Mouse (Mus musculus): ENCODE results near the gene Adgrv1. TPM values are rescaled to one million over a fixed set of nuclear protein-coding genes. Genes with fewer than 3 reads are reported as not detected.

Adgrv1 gene
- total and polyA plus RNA-seq, 2 experiments from 2014 or later = 3.9 to 13.2 TPM

DNA sequence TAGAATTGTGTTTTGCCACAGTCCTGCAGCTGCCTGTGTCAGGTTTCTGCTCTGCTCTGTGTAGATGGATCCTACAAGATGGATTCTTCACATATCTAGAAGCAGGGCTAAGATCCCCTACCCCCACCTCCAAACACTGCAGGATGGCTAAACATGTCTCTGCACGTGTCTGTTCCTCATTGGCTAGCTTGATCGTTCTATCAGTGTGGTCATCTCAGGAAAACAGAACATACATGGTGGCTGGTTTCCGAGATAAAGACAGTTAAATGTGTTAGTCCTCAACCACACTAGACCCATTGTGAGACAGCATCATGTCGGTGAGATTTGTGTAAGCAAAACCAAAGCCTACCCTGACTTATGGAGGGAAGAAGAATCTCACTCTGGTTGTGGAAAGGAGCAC, 456.1 kb downstream of the Adgrv1 start:
- Histone ChIP-seq H3K27me3 (ENCODE audit: insufficient read depth, low read length) (no peaks in the 10 kb centered on the region), H3K9ac (replicated peaks; ENCODE audit: low read length, poor library complexity, severe bottlenecking) (no peak overlapping the region), H3K4me1 (ENCODE audit: insufficient read depth, low read length) (no peaks in the 10 kb centered on the region), H3K9me3 (ENCODE audit: low read length) (no peaks in the 10 kb centered on the region), H3K36me3 (ENCODE audit: insufficient read depth, low read length) (no peaks in the 10 kb centered on the region), H3K27ac (ENCODE audit: low read depth, low read length) (no peak overlapping the region), H3K4me3 (ENCODE audit: low read depth, low read length) (no peak overlapping the region), H3K4me2 (ENCODE audit: low read depth, low read length, poor library complexity, severe bottlenecking) (no peak overlapping the region)
- 94% methylated on average over 4 of the region's 4 CpGs for WGBS
- DNase-seq (ENCODE audit: low spot score) = no peak
- no peak for ATAC-seq (ENCODE audit: low FRiP score)
- no peak for TF ChIP-seq CTCF (IDR thresholded peaks at IDR 0.05)

DNA sequence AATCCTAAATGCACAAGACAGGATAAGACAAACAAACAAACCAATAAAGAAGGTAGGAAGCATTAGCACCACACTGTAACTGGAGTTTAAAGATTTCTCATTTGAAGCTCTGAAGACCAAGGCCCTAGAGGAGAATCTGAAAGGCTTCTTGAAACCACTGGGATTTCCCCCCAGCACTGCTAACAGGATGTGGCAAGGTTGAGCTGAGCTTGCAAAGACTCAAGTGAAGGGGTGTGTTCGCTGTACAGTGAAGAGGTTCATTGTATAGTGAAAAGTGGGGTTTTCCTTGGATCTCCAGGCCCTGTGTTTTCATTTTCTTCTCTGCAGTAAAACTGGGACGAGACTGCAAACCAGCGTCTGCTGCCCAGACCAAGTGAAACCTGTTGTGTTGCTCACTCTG, 456.9 kb downstream of the Adgrv1 start:
- no peak overlapping the region for H3K27ac ChIP-seq (ENCODE audit: low read depth, low read length)
- H3K27me3 ChIP-seq (ENCODE audit: insufficient read depth, low read length) = no peaks in the 10 kb centered on the region
- H3K9ac ChIP-seq (replicated peaks; ENCODE audit: low read length, poor library complexity, severe bottlenecking) = no peak overlapping the region
- WGBS = 85% methylated on average over 3 of the region's 3 CpGs
- no peaks in the 10 kb centered on the region for H3K4me1 ChIP-seq (ENCODE audit: insufficient read depth, low read length)
- DNase-seq (ENCODE audit: low spot score) (no peak), ATAC-seq (ENCODE audit: low FRiP score) (no peak)
- no peaks in the 10 kb centered on the region for H3K36me3 ChIP-seq (ENCODE audit: insufficient read depth, low read length)
- no peak for TF ChIP-seq CTCF (IDR thresholded peaks at IDR 0.05)
- H3K4me2 ChIP-seq (ENCODE audit: low read depth, low read length, poor library complexity, severe bottlenecking) = no peak overlapping the region
- no peak overlapping the region for H3K4me3 ChIP-seq (ENCODE audit: low read depth, low read length)
- no peaks in the 10 kb centered on the region for H3K9me3 ChIP-seq (ENCODE audit: low read length)

DNA sequence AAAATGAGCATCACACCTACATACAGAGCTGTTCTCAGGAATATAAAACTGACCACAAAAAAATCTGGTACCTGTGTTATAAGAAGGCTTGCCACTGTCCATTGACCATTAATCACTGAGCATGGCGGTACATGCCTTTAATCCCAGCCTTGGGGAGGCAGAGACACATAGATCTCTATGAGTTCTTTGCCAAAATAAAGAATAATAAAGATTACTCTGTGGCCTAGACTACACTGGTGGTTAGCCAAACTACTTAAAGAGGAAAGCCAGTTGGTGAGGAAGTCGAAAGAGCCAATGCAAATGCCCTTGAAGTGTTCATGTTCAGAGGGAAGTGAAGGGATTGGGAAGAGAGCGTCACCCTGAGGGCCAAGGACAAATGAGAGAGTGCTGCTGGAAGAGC, 461.8 kb downstream of the Adgrv1 start:
- Histone ChIP-seq H3K9ac (replicated peaks; ENCODE audit: low read length, poor library complexity, severe bottlenecking) (no peak overlapping the region), H3K4me2 (ENCODE audit: low read depth, low read length, poor library complexity, severe bottlenecking) (no peak overlapping the region), H3K9me3 (ENCODE audit: low read length) (no peaks in the 10 kb centered on the region), H3K4me1 (ENCODE audit: insufficient read depth, low read length) (no peaks in the 10 kb centered on the region), H3K36me3 (ENCODE audit: insufficient read depth, low read length) (no peaks in the 10 kb centered on the region), H3K27me3 (ENCODE audit: insufficient read depth, low read length) (no peaks in the 10 kb centered on the region), H3K27ac (ENCODE audit: low read depth, low read length) (no peak overlapping the region), H3K4me3 (ENCODE audit: low read depth, low read length) (no peak overlapping the region)
- WGBS = 81% methylated on average over 3 of the region's 3 CpGs
- no peak for TF ChIP-seq CTCF (IDR thresholded peaks at IDR 0.05)
- DNase-seq (ENCODE audit: low spot score) (no peak), ATAC-seq (ENCODE audit: low FRiP score) (no peak)

DNA sequence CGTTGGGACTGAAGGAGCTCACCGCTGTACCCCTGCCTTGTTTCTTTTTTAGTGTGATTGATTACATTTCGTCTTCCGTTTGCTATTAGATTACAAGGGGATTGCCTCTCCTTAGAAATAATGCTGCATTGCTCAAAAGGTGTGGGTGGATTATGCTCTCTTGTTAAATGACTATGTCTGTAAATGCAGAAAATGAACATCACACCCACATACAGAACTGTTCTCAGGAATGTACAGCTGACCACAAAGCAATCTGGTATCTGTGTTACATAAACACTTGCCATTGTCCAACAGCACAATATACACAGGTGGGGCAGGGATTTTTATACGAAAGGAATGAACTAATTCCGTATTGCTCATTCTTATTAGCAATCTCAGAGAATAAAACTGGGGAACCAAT, 465.5 kb downstream of the Adgrv1 start:
- no peak overlapping the region for H3K4me3 ChIP-seq (ENCODE audit: low read depth, low read length)
- no peak overlapping the region for H3K4me2 ChIP-seq (ENCODE audit: low read depth, low read length, poor library complexity, severe bottlenecking)
- H3K27me3 ChIP-seq (ENCODE audit: insufficient read depth, low read length) = no peaks in the 10 kb centered on the region
- no peak for ATAC-seq (ENCODE audit: low FRiP score)
- no peaks in the 10 kb centered on the region for H3K9me3 ChIP-seq (ENCODE audit: low read length)
- TF ChIP-seq CTCF (IDR thresholded peaks at IDR 0.05) = no peak
- DNase-seq (ENCODE audit: low spot score) = no peak
- no peaks in the 10 kb centered on the region for H3K4me1 ChIP-seq (ENCODE audit: insufficient read depth, low read length)
- 91% methylated on average over 6 of the region's 6 CpGs for WGBS
- no peak overlapping the region for H3K27ac ChIP-seq (ENCODE audit: low read depth, low read length)
- no peaks in the 10 kb centered on the region for H3K36me3 ChIP-seq (ENCODE audit: insufficient read depth, low read length)
- no peak overlapping the region for H3K9ac ChIP-seq (replicated peaks; ENCODE audit: low read length, poor library complexity, severe bottlenecking)

DNA sequence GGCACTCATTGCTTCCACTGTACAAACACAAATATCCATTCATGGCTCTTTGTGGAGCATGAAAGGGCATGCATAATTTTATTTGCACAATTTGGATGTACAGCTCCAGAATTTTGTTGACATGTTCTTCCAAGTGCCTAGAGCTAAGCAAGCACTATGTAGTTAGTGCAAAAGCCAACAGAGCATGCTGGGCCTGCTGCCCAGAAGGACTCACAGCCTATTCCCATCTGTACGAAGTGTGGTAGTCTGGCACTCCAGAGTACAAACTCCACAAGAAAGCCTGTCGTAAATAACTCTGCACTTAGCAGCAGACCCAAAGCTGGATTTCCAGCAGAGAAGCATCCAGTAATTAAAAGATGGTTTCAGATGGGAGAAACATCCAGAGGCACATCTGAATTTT, 473.1 kb downstream of the Adgrv1 start:
- Histone ChIP-seq H3K4me2 (ENCODE audit: low read depth, low read length, poor library complexity, severe bottlenecking) (no peak overlapping the region), H3K9ac (replicated peaks; ENCODE audit: low read length, poor library complexity, severe bottlenecking) (no peak overlapping the region), H3K9me3 (ENCODE audit: low read length) (no peaks in the 10 kb centered on the region), H3K27ac (ENCODE audit: low read depth, low read length) (no peak overlapping the region), H3K36me3 (ENCODE audit: insufficient read depth, low read length) (no peaks in the 10 kb centered on the region), H3K27me3 (ENCODE audit: insufficient read depth, low read length) (no peaks in the 10 kb centered on the region), H3K4me1 (ENCODE audit: insufficient read depth, low read length) (no peaks in the 10 kb centered on the region), H3K4me3 (ENCODE audit: low read depth, low read length) (no peak overlapping the region)
- WGBS = 79% methylated on average over 2 of the region's 2 CpGs
- no peak for ATAC-seq (ENCODE audit: low FRiP score)
- no peak for TF ChIP-seq CTCF (IDR thresholded peaks at IDR 0.05)
- peak; percentile 14 for DNase-seq (ENCODE audit: low spot score)

DNA sequence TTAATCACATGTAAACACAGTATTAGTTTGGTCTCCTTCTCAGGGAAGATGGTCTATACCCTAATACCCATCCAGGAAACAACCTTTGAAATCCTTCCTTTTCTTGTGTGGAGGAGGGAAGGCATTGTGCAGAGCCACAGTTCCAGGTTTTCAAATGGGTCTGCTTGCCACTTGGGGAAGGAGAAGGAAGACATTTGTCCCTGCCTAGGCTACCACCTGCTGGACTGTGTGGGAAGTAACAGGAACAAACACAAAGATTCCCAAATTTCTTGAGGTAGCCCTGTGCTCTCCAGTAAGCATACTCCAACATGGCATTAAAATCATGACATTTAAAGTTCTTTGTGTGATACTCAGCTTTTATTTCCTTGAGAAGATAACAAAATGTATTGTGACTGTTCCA, 477.6 kb downstream of the Adgrv1 start:
- Histone ChIP-seq H3K4me1 (ENCODE audit: insufficient read depth, low read length) (no peaks in the 10 kb centered on the region), H3K4me3 (ENCODE audit: low read depth, low read length) (no peak overlapping the region), H3K4me2 (ENCODE audit: low read depth, low read length, poor library complexity, severe bottlenecking) (no peak overlapping the region), H3K36me3 (ENCODE audit: insufficient read depth, low read length) (no peaks in the 10 kb centered on the region), H3K9ac (replicated peaks; ENCODE audit: low read length, poor library complexity, severe bottlenecking) (no peak overlapping the region), H3K27me3 (ENCODE audit: insufficient read depth, low read length) (no peaks in the 10 kb centered on the region), H3K9me3 (ENCODE audit: low read length) (no peaks in the 10 kb centered on the region), H3K27ac (ENCODE audit: low read depth, low read length) (no peak overlapping the region)
- ATAC-seq (ENCODE audit: low FRiP score) (0 out of 2 replicates have a peak, but pooled peaks have one; percentile 62), DNase-seq (ENCODE audit: low spot score) (peak; percentile 56)
- TF ChIP-seq CTCF (IDR thresholded peaks at IDR 0.05) = peak; percentile 72
